Mouse (Mus musculus): ENCODE measurements around the gene Zfp459.
"Not testable (repeated sequence)": the region's sequence is repeated elsewhere in the genome, so short reads cannot be mapped to it uniquely, and the experiment has no call there.

Gene Zfp459

DNA sequence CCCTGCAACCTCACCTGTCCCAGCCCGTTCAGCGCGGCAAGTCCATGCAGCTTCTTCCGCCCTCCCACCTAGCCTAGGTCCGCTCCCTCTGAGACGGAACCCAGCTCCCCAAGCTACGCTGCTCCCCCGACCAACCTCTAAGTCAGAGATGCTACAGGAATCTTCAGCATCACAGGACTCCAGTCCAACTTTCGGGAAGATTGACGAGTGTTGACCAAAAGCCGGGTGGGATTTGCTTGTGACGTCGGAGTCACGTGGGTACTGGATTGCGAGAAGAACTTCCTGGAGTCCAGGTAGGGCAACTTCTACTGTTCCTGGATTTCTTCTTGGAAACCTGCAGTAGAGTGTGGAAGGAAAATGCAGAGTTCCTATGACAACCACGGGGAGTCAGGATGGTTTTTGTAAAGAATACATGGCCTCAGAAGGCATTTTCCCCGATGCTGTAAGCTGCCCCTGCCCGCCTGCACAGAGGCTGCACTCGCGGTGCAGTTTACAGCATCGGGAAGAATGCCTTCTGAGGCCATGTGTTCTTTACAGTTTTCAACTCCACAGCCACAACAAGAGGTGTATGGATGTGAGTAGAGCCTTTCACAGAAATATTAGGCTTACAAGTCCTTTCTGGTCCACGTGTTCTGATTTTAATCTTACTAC is at the start of gene Zfp459:
Zfp459 (minus strand) TSS at position 212 of the 651 bp plus-strand sequence.
- DNase-seq = peak; percentile 64 to 80

DNA sequence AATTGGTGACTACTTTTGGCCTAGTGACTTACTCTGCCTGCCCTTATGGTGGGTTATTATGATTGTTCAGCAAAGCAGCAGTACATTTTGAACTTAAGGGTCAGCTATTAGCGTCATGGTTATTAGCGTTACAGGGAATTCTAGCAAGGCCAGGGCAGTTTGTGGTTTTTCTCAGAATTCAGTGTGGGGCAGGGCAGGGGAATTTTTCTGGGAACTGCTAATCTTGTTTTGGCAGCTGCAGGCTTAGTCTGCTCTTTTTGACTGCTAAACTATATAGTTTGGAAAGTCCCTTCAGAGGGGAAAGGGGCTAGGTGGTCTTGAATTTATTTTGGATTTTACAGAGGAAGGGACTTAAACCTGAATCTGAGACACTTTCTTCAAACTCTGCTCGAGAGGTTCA is 48.1 kb upstream of the Zfp459 start:
- no peak for DNase-seq

DNA sequence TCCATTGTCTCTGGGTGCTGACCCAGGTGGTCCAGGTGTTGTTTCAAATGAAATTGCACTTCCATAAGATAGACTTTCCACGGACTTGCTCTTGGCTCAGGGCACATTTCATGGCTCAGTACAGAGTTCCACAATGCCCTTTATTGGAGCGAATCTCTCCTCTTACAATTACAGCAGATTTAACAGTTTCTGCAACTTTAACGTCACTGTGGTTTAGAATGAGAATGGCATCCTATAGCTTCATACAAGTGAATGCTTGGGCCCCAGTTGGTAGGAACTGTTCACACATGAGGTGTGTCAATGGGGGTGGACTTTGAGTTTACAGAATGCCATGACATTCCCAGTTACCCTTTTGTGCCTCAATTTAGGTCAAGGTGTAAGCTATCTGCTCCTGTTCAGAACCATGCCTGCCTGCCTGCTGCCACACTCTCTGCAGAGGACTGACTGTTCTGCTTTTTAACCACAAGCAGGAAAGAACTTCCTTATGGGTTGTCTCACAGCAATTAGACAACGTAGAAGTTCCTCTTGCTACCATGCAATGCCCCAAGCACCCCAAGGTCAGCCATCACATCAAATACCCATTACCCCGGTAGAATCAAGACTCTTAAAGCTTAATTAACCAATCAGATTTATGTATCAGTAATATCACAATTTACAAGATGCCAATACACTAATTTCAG is 42.4 kb upstream of the Zfp459 start:
- DNase-seq = not testable (repeated sequence)

DNA sequence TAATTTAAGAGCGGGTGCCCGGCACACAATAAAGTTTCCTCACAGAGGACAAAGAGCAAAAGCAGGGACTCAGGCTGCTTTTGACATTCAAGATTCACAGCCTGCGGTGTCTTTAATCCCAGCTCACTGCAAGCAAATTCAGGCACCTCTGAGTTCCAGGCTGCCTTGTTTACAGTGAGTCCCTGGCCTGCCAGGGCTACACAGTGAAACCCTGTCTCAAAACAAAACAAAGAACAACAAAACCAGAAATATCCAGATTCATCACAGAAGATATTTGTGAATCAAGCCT is 30.7 kb upstream of the Zfp459 start:
- peak; percentile 29 to 31 for DNase-seq

DNA sequence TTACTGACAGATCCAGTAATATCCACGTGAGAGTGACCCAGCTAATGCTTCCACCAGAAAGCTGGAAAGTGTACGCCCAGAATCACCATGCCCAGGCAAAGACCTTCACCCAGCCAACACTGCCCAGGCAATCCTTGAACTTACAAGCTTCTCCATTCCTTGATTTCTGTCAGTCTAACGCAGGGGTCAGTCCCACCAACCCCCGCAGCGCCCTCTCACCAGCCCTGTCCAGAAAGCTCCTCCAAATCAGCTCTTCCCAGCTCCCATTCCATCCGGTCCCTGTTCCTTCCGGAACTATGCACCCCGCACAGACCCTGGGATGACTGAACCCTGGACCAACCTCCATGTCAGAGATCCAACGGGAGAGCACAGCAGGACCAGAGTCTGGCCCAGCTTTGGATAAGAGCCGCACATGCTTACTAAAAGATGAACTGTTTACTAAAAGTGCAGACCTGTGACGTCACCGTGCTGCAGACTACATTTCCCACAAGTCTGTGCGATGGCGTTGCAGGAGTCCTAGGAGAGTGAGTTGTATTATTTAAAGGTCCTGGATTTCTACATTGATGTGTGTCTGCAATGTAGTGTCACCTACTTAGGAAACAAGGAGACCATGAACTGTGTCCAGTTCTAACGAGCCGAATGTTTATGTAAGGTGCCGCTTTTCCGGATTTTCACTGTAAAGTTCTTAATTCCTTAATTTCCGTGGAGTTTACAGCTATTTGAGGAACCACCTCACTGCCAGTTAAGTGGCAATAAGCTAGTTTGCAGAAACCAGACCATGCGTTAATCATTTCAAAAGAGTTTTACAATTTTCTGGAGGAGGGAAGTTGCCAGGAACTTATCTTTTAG is 30.2 kb upstream of the Zfp459 start, which contains the start of gene Zfp874a:
Zfp874a (minus strand) TSS at position 453 of the 849 bp plus-strand sequence.
- peak; percentile 95 to 97 for DNase-seq

DNA sequence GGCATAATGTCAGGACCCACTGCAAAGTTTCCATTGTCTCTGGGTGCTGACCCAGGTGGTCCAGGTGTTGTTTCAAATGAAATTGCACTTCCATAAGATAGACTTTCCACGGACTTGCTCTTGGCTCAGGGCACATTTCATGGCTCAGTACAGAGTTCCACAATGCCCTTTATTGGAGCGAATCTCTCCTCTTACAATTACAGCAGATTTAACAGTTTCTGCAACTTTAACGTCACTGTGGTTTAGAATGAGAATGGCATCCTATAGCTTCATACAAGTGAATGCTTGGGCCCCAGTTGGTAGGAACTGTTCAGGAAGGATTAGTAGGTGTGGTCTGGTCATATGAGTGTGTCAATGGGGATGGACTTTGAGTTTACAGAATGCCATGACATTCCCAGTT is 15.9 kb upstream of the Zfp459 start:
- not testable (repeated sequence) for DNase-seq

DNA sequence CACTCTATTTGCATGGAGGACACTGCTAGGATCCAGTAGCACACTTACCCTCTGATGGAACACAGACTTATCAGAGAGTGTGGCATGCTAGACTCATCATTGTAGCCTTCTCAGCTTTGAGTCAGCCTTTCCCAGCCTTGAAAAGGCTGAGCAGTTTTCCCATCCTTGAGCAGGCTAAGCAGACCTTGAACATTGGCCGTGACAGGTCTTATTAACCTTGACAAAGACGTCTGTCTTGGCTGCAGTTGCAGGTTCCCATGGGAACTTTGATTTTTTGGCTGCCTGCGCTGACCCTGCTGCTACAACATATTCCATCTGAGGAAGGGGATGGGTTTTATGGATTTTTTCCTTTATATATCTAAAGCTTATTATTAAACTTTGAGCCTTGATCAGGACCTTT is 6.9 kb upstream of the Zfp459 start:
- DNase-seq = no peak

DNA sequence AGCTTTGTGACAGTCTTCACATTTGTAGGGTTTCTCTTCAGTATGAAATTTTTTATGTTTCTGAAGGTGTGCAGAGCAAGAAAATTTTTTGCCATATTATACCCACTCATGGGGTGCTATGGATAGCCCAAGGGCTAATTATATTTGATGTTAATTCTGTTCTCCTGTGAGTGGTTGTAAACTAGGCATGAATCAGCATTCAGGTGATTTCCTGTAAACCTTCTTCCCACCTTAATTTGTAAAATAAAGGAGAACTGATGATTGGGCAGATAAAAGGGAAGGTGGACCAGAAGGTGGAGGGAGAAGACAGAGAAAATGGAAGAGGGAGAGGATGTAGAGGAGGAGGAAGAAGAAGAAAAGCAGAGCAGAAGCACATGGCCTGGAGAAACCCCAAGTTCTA is 4.5 kb upstream of the Zfp459 start:
- DNase-seq = not testable (repeated sequence)

DNA sequence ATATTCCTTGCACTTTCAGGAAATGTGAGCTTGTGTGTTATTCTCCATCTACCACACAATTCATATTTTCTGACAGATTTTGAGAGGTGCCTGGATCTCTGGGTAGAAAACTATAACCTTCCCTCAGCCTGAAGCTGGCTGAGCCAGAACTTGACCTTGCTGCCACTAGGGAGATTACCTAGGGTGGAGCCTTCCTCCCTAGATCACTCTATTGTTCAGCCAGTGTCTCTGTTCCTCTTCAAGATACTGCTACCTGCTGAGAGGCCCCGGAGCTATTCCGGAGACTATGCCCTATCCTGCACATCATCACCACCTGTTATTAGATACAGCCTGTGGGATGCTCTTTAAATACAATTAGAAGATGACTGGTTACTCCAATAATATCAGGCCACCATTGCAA is 1.3 kb upstream of the Zfp459 start:
- not testable (repeated sequence) for DNase-seq

DNA sequence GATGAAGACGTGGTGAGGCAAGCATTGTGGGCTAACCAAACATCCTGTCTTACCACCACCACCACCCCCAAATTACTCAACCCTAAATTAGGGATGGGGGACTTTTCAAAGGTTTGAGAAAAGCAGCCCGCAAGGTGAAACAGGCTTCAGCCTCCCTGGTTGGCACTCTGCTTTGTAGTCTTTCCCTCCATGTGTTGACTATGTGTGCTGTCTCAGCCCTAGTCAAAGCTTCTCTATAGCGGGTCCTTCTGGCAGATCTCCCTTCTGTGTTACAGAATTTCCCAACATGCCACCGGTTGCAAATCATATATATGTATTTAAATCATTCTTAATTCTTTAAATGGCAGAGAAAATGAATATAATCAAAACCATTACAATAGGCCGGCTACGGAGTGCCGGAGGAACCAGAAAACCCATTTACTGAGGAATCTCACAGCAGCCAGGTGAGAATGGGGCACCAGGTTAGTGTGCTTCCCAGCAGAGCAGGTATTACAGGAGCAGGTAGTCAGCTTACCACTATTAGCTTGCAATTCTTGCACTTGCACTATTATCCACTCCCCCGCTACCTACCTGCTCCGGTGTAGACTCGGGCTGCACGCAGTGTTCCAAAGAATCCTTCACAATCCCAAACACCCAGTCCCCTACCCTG is 536 bp downstream of the Zfp459 start:
- no peak for DNase-seq

DNA sequence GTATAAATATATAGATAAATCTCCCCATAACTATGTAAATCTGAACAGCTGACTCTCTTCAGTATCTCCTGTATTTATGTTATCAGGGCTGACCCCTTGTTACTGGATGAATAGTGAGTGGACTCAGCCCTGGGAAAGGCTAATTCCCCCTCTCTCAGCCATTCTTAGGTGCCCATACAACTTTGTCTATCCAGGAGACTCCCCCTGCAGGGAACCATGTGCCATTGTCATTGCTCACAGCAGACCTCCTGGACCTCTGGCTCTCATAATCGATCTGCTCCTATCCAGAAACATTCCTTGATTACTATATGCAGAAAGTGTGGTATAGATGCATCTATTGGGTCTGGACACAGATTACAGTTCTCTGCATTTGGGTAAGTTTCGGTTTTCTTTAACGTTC is 4.4 kb downstream of the Zfp459 start:
- DNase-seq = no peak

DNA sequence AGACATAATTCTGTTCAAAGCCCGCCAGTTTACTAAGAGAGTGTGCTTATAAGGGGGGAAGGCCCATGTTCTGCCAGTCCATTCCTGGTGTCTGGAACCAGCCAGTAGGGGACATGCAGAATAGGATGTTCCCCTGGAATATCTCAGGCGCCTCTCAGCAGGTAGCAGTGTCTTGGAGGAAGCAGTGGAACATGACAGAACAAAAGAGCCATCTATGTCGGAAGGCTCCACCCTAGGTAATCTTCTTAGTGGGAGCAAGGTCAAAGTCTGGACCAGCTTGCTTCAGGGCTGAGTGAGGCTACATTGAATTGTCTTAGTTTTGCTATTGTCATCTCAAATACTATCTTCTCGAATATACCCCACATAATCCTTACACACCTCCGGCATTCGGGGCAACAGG is 5.5 kb downstream of the Zfp459 start:
- no peak for DNase-seq

DNA sequence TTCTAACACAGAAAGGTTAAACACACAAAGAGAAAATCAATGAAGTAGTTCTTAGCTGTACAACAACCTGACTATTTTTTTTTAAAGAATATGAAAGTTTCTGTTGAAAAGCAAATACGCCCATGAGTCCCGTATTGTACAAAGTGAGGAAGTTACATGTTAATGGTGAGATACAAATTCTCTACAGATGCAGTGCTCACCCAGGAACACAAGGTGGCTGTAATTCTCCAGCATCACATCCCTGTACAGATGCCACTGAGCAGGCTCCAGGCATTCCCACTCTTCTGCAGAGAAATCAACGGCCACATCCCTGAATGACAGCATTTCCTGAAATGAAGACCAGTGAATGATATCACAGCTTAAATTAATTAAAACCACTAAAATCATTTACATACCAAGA is 7.6 kb downstream of the Zfp459 start:
- peak in 1 of 2 experiments; percentile 11 for DNase-seq

DNA sequence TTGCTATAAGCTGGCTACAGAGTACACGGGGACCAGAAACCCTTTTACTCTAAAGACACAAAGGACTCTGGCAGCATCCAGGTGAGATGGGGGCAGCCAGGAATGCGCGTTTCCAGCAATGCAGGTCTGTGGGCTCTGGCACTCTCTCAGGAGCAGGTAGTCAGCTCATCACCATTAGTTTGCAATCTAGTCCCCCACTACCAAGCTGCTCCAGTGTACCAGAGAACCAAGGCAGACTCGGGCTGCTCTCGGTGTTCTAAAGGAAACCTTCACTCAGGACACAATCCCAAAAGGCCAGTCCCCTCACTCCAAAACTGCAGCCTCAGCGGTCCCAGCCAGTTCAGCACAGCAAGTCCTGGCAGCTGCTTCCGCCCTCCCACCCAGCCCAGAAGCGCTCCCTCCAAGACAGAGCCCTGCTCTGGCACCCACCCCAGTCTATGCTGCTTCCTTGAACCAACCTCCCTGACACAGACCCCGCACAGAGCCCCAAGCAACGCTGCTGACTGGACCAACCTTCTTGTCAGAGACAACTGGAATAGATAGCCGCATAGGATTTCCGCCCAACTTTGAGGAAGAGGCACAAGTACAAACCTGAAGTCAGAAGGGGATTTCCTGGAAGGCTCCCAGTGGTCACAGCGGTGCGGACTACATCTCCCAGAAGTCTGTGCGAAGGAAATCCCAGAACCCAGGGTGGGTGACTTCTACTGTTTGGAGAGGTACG is 21.9 kb downstream of the Zfp459 start, which contains the start of gene Zfp429:
Zfp429 (minus strand) TSS at position 637 of the 721 bp plus-strand sequence.
- DNase-seq = peak; percentile 82 to 85

DNA sequence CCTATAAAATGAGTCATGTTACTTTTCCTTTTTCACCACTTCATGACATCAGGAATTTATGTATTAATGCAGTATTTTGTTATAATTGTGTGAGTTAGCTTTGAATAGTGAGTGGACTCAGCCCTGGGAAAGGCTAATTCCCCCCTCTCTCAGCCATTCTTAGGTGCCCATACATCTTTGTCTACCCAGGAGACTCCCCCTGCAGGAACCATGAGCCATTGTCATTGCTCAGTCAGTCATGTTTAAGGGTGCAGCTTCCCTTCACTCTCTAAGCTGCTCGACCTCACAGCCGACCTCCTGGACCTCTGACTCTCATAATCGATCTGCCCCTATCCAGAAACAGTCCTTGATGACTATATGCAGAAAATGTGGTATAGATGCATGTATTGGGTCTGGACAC is 45.0 kb downstream of the Zfp459 start:
- not testable (repeated sequence) for DNase-seq

DNA sequence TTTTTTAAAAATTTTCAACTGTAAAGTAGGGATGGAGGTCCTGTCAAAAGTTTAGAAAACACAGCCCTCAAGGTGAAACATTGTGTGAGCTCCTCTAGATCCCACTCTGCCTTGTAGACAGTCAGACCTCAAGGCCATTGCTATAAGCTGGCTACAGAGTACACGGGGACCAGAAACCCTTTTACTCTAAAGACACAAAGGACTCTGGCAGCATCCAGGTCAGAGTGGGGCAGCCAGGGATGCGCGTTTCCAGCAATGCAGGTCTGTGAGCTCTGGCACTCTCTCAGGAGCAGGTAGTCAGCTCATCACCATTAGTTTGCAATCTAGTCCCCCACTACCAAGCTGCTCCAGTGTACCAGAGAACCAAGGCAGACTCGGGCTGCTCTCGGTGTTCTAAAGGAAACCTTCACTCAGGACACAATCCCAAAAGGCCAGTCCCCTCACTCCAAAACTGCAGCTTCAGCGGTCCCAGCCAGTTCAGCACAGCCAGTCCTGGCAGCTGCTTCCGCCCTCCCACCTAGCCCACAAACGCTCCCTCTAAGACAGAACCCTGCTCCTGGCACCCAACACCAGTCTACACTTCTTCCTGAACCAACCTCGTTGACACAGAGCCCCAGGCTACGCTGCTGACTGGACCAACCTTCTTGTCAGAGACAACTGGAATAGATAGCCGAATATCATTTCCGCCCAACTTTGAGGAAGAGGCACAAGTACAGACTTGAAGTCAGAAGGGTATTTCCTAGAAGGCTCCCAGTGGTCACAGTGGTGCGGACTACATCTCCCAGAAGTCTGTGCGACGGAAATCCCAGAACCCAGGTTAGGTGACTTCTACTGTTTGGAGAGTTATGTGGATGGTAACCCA is 45.9 kb downstream of the Zfp459 start, which contains the start of the genes Gm28041 and Zfp456:
Gm28041 (minus strand) TSS at position 684 of the 862 bp plus-strand sequence.
Zfp456 (minus strand) TSS at position 761 of the 862 bp plus-strand sequence.
- peak; percentile 86 to 89 for DNase-seq

DNA sequence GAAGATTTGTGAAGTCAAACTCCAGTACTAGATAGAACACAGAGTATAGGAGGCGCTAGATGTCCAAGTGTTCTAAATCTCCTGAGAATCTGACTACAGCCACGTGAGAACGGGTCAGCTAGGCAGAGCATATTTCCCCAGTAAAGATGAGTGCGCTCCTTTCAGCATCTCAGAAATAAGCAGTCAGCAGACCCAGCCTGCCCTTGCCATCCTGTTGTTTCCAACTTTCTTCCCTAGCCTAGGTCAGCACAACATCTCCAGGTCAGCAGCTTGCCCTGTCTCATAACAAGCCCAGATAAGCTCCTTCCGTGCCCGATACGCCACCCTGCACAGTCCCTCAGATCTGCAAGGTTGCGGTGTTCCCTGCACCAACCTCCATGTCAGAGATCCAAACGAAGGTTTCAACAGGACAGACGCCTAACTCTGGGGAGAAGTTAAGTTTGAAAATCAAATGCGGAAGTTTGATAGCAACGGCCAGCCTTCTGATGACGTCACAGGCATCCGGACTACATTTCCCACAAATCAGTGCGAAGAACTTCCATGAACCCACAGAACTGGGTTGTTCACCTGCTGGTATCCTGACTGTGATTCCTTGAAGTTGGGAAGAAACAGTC is 61.0 kb downstream of the Zfp459 start, which contains the start of the genes Gm28044 and Zfp953:
Gm28044 (minus strand) TSS at position 406 of the 614 bp plus-strand sequence.
Zfp953 (minus strand) TSS at position 475 of the 614 bp plus-strand sequence.
- DNase-seq = peak; percentile 94 to 95
